Mouse (Mus musculus) bone marrow, adult 2 months (tissue): ENCODE data around the gene Wdr11. TPM values are rescaled to one million over a fixed set of nuclear protein-coding genes. Genes with fewer than 3 reads are reported as not detected.

ENCODE experiments used
- H3K27ac ChIP-seq: fragments of 200-500 bp; 2 replicates; pipeline ENCODE4 v1.5.1; 2012; ENCODE audit warnings: low read depth, mild to moderate bottlenecking, control low read depth, inconsistent platforms, low read length; ENCODE audit not compliant: control insufficient read depth, poor library complexity, insufficient read depth
- H3K4me1 ChIP-seq: fragments of 200-500 bp; 2 replicates; pipeline ENCODE4 v1.6.1; 2011; ENCODE audit warnings: low read length; ENCODE audit not compliant: control insufficient read depth, insufficient read depth
- H3K4me3 ChIP-seq: fragments of 200-500 bp; replicated peaks from 2 replicates; pipeline ENCODE3; 2011; ENCODE audit warnings: mild to moderate bottlenecking, low read depth, low read length, control low read depth; ENCODE audit not compliant: control insufficient read depth
- CTCF ChIP-seq: fragments of 200-500 bp; IDR thresholded peaks from 2 replicates; pipeline ENCODE4 v1.5.1; 2011; ENCODE audit warnings: low read length, control low read depth; ENCODE audit not compliant: control insufficient read depth, insufficient read depth
- POLR2A ChIP-seq: fragments of 200-500 bp; IDR thresholded peaks from 2 replicates; pipeline ENCODE4 v1.6.1; 2011; ENCODE audit warnings: low read depth, mild to moderate bottlenecking, control low read depth, low read length, borderline replicate concordance; ENCODE audit not compliant: control insufficient read depth
- WGBS: fragments of 180-500 bp; shearing (Covaris S2); methylation state at CpG from one replicate; pipeline ENCODE4 v1.1.7; 2018; 5-methylcytosine and 5-hydroxymethylcytosine counted together
- polyA plus RNA-seq: library from polyadenylated mRNA; stranded (reverse); fragments of >200 nt; gene quantifications from 2 replicates; pipeline ENCODE4 v1.2.4, GENCODE M21; 2011; ENCODE audit warnings: low replicate concordance; ENCODE audit not compliant: missing spikeins, insufficient read depth, insufficient read length

The Wdr11 gene
- polyA plus RNA-seq, 1 experiment, result 13.7 TPM

DNA sequence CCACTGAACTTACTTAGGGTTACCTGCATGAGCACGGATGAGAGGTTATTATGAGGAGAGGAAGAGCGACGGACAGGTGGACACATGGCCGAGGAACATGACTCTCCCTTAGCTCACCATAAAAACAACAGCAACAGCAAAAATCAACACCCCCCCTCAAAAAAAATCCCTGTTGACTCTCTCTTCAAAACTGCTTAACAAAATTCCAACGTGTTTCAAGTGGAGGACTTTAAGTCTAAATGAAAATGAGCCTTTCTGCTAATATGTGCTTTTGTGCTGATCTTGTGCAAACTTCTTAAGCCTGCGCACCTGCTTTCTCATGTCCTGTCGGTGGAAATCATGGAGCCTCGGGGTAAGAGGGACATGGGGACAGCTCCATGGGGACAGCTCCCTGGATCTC lies 66.2 kb downstream of the Wdr11 start:
- no peak for TF ChIP-seq CTCF
- no peak for TF ChIP-seq POLR2A
- WGBS, result 85% methylated on average over 8 of the region's 8 CpGs
- Histone ChIP-seq H3K4me3 (no peak overlapping the region), H3K4me1 (no peaks in the 10 kb centered on the region), H3K27ac (no peak overlapping the region)

DNA sequence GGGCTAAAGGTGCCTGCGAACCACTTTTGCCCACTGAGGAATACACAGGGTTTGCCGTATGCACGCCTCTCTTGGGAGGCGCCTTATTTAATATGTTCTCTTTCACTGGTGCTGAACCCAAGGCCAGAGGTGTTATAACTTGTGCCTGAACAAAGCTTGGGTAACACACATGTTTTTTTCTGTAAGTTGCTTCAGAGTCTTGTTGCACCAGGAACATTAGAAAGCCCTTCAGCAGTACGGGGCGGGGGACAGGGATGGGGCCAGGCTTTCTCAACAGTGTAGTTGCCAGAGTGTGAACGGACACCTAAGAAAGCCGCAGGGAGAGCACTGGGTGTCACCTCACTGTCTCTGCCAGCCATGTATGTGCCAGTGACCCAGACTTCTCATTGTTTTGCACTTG lies 68.1 kb downstream of the Wdr11 start:
- WGBS, result 87% methylated on average over 8 of the region's 8 CpGs
- no peaks in the 10 kb centered on the region for H3K4me1 ChIP-seq
- TF ChIP-seq CTCF (no peak), POLR2A (no peak)
- no peak overlapping the region for H3K4me3 ChIP-seq
- no peak overlapping the region for H3K27ac ChIP-seq

DNA sequence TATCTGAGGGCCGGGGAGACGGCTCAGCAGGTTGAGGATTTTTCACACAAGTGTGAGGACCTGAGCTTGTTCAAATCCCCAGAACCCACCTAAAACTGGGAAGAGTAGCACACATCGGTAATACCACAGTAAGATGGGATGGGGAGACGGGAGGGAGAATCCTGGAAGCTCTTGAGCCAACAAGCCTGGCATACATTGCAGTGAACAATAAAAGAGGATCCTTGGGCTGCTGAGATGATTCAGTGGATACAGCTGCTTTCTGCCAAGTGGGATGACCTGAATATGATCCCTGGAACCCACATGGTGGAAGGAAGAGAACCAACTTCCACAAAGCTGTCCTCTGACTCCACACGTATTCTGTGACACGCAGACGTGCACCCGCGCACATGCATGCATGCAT lies 68.9 kb downstream of the Wdr11 start:
- H3K27ac ChIP-seq, result no peak overlapping the region
- no peak overlapping the region for H3K4me3 ChIP-seq
- WGBS, result 85% methylated on average over 9 of the region's 9 CpGs
- TF ChIP-seq CTCF, result no peak
- no peak for TF ChIP-seq POLR2A
- no peaks in the 10 kb centered on the region for H3K4me1 ChIP-seq

DNA sequence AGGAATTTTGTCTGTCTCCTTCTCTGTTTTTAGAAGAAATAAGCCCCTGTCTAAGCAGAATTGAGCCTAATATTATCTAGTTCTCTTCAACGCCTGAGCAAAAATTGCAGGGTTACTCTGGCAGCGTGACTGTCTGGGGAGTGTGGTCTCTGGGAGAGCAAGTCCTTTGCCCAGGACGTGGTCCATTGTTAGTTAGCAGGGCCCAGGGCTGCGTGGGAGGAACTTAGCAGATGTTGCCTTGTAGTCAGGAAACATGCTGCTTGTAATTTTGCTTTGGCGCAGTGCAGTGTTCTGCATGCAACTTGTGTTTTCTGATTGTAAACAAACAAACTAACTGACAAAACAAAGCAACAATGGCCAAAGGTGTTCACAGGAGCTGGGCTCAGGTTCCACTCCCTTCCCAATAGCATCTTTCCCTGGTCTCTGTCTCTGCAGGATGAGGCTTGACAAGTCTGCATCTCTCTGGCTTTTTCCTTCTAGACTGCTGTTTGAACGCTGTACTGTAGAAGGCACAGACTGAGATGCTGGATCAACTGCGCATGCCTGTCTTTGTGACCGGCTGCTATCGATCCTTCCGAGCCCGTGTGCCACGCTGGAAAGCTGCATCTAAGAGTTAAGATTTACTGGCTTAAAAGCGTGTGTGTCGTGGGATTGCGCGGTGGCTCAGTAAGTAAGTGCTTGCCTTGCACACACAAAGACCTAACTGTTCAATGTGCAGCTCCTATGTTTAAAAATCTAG lies 70.6 kb downstream of the Wdr11 start:
- WGBS, result 72% methylated on average over 16 of the region's 16 CpGs
- H3K4me1 ChIP-seq, result no peaks in the 10 kb centered on the region; the same call in 1 of the 2 replicates
- no peak overlapping the region for H3K27ac ChIP-seq
- no peak for TF ChIP-seq POLR2A
- TF ChIP-seq CTCF, result no peak
- H3K4me3 ChIP-seq, result no peak overlapping the region

DNA sequence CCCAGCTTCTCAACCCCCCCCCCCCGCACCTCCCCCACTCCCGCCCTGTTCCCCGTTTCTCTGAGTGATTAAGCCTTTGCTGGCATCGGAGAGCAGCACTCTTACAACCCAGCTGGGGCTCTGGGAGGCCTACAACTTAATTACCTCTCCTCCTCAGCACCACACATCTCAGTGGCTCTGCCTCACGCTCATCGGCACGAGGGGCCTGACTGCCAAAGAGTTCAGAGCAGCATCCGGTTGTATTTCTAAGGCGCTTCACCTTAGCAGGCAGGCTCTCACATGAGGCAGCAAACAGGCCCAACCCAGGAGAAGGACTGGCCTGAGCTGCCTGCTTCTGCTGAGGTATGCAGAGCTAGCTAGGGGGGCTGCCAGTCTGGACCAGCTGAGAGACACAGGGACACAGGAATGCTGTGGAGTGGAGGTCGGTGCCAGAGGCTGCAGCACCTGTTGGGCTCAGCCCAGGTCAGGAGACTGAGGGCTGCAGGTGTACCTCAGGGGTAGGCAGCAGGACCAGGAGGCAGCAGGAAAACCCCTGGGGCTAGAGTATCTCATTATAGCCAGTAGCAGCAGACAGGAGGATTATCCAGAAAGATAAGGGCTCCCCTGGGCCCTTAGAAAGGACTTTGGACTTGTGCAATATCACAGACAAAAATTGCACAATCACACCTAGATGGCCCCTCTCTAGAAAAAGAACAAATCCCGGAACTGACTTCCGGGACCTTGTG lies 72.3 kb downstream of the Wdr11 start:
- H3K4me3 ChIP-seq, result no peak overlapping the region
- H3K4me1 ChIP-seq, result no peaks in the 10 kb centered on the region; the same call in 1 of the 2 replicates
- no peak overlapping the region for H3K27ac ChIP-seq
- 49% methylated on average over 12 of the region's 12 CpGs for WGBS
- TF ChIP-seq POLR2A (no peak), CTCF (no peak)

DNA sequence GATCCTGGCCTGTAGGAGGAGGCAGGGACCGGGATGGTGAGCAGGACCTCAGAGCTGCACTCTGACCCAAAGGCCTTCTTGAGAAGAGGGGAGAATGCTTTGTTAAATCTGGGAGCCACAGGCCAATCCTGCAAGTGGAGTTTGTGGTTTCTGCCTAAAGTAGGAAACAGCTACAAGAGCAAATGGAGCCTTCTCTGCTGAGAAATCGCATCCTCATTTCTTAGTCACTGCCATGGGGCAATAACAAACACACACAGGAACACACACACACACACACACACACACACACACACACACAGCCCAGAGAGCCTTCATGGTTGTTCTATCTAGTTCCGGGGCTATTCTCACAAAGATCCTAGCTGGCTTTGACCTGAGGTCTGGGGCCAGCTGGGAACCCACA lies 73.7 kb downstream of the Wdr11 start:
- TF ChIP-seq CTCF (no peak), POLR2A (no peak)
- H3K4me1 ChIP-seq, result no peaks in the 10 kb centered on the region; the same call in 1 of the 2 replicates
- H3K4me3 ChIP-seq, result no peak overlapping the region
- 72% methylated on average over 3 of the region's 3 CpGs for WGBS
- H3K27ac ChIP-seq, result no peak overlapping the region

DNA sequence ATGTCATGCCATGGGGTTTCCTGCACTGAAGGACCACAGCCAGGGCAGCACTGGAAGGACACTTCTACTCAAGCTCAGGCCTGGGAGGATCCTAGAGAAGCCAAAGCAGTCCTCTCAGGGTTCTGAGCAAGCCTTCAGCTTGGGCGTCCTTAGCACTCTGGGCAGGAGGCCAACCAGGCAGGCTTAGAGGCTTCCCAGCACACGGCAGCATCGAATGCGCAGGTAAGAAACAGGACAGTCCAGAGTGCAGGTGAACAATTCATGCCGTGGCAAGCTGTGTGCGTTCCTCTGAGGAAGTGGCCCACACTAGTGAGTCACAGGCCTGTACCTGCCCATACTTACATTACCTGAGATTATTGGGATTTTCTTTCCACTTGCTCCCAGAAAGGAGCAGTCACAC lies 74.3 kb downstream of the Wdr11 start:
- no peak overlapping the region for H3K27ac ChIP-seq
- H3K4me1 ChIP-seq, result no peaks in the 10 kb centered on the region; the same call in 1 of the 2 replicates
- WGBS, result 80% methylated on average over 6 of the region's 6 CpGs
- TF ChIP-seq POLR2A (no peak), CTCF (no peak)
- no peak overlapping the region for H3K4me3 ChIP-seq

DNA sequence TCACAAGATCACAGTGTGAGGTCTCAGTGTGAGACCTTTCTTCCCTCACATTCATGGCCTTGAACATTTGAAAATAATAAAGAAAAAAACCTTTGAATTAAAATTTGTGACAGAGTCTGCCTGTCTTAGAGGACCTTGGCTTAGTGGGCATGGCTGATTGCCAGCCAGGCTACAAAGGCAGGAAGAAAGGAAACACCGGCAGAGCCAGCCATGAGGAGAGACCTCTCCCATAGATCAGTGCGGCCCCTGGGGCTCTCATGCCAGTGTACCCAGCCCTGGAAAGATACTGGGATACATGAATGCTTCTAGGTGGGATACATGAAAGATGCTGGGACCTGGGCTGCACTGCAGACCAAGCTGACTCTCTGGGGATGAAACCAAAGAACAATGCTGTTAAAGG lies 74.9 kb downstream of the Wdr11 start:
- WGBS, result 70% methylated on average over 2 of the region's 2 CpGs
- no peak overlapping the region for H3K27ac ChIP-seq
- H3K4me1 ChIP-seq, result no peaks in the 10 kb centered on the region; the same call in 1 of the 2 replicates
- TF ChIP-seq POLR2A (no peak), CTCF (no peak)
- H3K4me3 ChIP-seq, result no peak overlapping the region
